Mouse (Mus musculus) hindbrain, embryonic 10.5 days (tissue): Measurements from ENCODE around the gene Ano6. TPM values are rescaled to one million over a fixed set of nuclear protein-coding genes. Genes with fewer than 3 reads are reported as not detected.
"Not testable (repeated sequence)": the region's sequence is repeated elsewhere in the genome, so short reads cannot be mapped to it uniquely, and the experiment has no call there.

ENCODE experiments used
- DNase-seq: peaks from one replicate; pipeline ENCODE4 v3.0.0-alpha.2; 2017; ENCODE audit warnings: low spot score
- H3K27ac ChIP-seq: fragments of 300-500 bp; sonication (generic); 2 replicates; pipeline ENCODE4 v1.5.1; 2016; ENCODE audit warnings: mild to moderate bottlenecking, moderate library complexity
- H3K27me3 ChIP-seq: fragments of 300-500 bp; sonication (generic); 2 replicates; pipeline ENCODE4 v1.6.1; 2016; ENCODE audit warnings: mild to moderate bottlenecking; ENCODE audit not compliant: poor library complexity, insufficient read depth, severe bottlenecking
- H3K36me3 ChIP-seq: fragments of 300-500 bp; sonication (generic); 2 replicates; pipeline ENCODE4 v1.6.1; 2016; ENCODE audit warnings: mild to moderate bottlenecking, moderate library complexity
- H3K4me1 ChIP-seq: fragments of 300-500 bp; sonication (generic); replicated peaks from 2 replicates; pipeline ENCODE4 v1.6.1; 2016; ENCODE audit warnings: mild to moderate bottlenecking
- H3K4me3 ChIP-seq: fragments of 300-500 bp; sonication (generic); 2 replicates; pipeline ENCODE4 v1.5.1; 2016; ENCODE audit warnings: mild to moderate bottlenecking, moderate library complexity
- H3K9me3 ChIP-seq: fragments of 300-500 bp; sonication (generic); 2 replicates; pipeline ENCODE4 v1.6.1; 2016; ENCODE audit warnings: mild to moderate bottlenecking, moderate library complexity
- WGBS: fragments of 180-500 bp; shearing (Covaris S2); methylation state at CpG from one replicate; pipeline ENCODE4 v1.1.7; 2016; 5-methylcytosine and 5-hydroxymethylcytosine counted together
- polyA plus RNA-seq: library from polyadenylated mRNA; unstranded; fragments of >200 nt; fragmentation: Nextera tagmentation; extraction: Ambion mirVana; gene quantifications from 2 replicates; pipeline ENCODE4 v1.2.1, GENCODE M21; 2016

Gene Ano6
- polyA plus RNA-seq, 1 experiment from 2014 or later, result 31.1 TPM

DNA sequence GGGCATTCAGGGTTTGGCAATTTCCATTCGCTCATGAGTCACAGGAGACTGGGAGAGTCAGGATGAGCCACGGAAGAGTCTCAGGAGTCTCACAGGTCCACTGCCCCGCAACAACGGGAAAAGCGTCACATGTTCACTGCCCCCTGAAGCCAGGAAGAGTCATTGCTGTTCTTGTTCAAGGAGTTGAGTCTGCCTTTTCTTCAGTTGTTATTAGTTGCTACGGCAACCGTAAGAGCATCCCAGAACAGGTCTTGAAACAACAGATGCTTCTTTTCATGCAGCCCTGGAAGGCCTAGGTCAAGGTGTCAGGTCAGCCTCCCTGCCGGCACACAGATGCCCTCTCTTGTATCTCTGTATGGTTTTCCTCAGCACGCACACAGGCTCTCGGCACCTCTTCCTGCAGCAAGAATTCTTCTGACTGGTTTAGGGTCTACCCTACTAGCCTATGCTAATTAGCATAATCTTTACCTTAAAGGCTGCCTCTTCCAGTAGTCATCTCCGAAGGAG lies 36.9 kb downstream of the Ano6 start:
- peak; percentile 81 for DNase-seq
- WGBS, result 15% methylated on average over 11 of the region's 11 CpGs
- Histone ChIP-seq H3K36me3 (peaks cover 7% of the 10 kb centered on the region), H3K27me3 (0 out of 2 replicates have a peak, but pooled peaks cover 4% of the 10 kb centered on the region), H3K4me3 (0 out of 2 replicates have a peak overlapping the region, but pooled peaks have one; percentile 1), H3K9me3 (no peaks in the 10 kb centered on the region), H3K27ac (peak overlapping the region; percentile 75), H3K4me1 (peaks cover 53% of the 10 kb centered on the region)

DNA sequence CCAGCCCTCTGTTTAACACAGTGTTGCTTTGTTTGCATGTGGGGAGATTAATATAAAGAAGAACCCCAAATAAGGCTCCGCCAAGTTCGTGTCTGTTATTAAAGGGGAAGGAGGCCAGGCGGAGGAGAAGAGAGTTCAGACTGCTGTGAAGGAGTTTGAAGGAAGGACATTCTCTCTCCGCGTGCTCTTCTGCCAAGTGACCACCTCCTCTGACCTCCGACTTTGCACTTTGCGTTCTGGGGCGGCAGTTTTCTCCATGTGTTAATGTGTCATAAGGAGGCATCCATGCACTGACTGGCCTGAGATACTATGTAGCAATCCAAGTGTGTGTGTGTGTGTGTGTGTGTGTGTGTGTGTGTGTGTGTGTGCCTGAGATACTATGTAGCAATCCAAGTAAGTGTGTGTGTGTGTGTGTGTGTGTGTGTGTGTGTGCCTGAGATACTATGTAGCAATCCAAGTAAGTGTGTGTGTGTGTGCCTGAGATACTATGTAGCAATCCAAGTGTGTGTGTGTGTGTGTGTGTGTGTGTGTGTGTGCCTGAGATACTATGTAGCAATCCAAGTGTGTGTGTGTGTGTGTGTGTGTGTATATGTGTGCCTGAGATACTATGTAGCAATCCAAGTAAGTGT lies 37.5 kb downstream of the Ano6 start:
- peak overlapping the region; percentile 79 for H3K27ac ChIP-seq
- 0 out of 2 replicates have a peak overlapping the region, but pooled peaks have one; percentile 1 for H3K4me3 ChIP-seq
- H3K27me3 ChIP-seq, DNase-seq, H3K36me3 ChIP-seq, H3K9me3 ChIP-seq: not testable (repeated sequence)
- WGBS, result 30% methylated on average over 8 of the region's 8 CpGs
- peaks cover 53% of the 10 kb centered on the region for H3K4me1 ChIP-seq

GRCm38 (mm10) chr15:95828647-95829254 lies 38.1 kb downstream of the Ano6 start:
- no peak overlapping the region for H3K4me3 ChIP-seq
- H3K9me3 ChIP-seq, result no peaks in the 10 kb centered on the region
- peak; percentile 25 for DNase-seq
- WGBS, result 51% methylated on average over 10 of the region's 10 CpGs
- 0 out of 2 replicates have a peak, but pooled peaks cover 4% of the 10 kb centered on the region for H3K27me3 ChIP-seq
- peaks cover 7% of the 10 kb centered on the region for H3K36me3 ChIP-seq
- H3K27ac ChIP-seq, result peak overlapping the region; percentile 79
- H3K4me1 ChIP-seq, result peaks cover 51% of the 10 kb centered on the region

DNA sequence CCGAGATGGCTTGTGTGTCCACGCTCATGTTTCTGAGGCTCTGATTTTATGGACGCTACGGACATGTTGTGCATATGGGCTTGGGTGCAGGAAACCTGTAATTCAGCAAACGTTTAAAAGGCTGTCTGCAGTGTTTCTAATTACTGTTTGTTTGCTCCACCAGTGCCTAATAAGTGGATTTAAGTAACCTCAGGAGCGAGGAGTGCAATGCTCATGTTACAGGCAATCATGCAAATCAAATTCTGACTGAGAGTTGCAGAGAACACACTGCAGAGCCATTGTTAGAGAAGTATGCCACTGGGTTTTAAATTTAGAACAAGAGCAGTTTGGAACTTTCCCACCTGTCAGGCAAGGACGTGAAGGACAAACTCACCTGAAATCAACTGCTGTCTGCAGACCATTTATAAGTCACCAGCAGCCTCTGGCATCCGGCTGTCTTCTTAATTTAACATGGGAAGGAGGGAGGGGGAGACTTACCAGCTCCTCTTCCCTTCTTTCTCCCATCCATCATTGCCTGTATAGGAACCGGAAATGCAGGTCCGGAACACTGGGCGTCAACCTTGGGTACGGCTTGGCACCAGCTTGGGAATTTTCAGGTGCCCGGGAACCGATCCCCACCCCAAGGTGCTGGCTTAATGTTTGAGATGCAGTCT lies 39.0 kb downstream of the Ano6 start:
- Histone ChIP-seq H3K4me1 (peaks cover 47% of the 10 kb centered on the region), H3K4me3 (no peak overlapping the region)
- no peak for DNase-seq

GRCm38 (mm10) chr15:95830206-95830560 lies 39.5 kb downstream of the Ano6 start:
- no peak for DNase-seq

More for the DNA sequence above, 39.0 kb downstream of the Ano6 start:
- WGBS, result 66% methylated on average over 14 of the region's 14 CpGs
- 0 out of 2 replicates have a peak, but pooled peaks cover 4% of the 10 kb centered on the region for H3K27me3 ChIP-seq
- H3K27ac ChIP-seq, result peak overlapping the region; percentile 79
- H3K9me3 ChIP-seq, result no peaks in the 10 kb centered on the region
- peaks cover 6% of the 10 kb centered on the region for H3K36me3 ChIP-seq

DNA sequence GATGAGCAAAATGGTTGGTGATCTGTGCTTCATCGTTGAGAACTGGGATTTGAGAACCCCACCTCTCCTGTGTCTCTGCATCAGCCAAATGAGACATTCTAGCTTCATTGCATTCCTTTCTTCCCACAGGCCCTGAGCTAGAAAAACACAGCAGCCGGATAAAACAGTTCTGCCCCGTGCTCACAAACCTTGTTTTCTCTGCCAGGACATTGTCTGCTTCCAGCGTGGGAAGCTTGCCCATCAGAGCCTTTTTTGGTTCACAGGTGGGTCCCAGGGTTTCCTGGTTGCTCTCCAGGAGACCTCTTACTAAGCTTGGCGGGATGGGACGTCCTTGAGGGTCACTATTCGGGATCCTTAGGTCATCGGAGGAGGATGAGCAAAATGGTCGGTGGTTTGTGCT lies 42.6 kb downstream of the Ano6 start:
- no peak overlapping the region for H3K4me3 ChIP-seq
- peaks cover 41% of the 10 kb centered on the region for H3K4me1 ChIP-seq
- H3K9me3 ChIP-seq, result no peaks in the 10 kb centered on the region
- 85% methylated on average over 9 of the region's 9 CpGs for WGBS
- H3K27me3 ChIP-seq, result 0 out of 2 replicates have a peak, but pooled peaks cover 4% of the 10 kb centered on the region
- no peak overlapping the region for H3K27ac ChIP-seq
- DNase-seq, result no peak
- no peaks in the 10 kb centered on the region for H3K36me3 ChIP-seq

More at GRCm38 (mm10) chr15:95830206-95830560, 39.5 kb downstream of the Ano6 start:
- H3K9me3 ChIP-seq, result no peaks in the 10 kb centered on the region
- 57% methylated on average over 12 of the region's 12 CpGs for WGBS
- H3K4me1 ChIP-seq, result peaks cover 47% of the 10 kb centered on the region
- no peak overlapping the region for H3K4me3 ChIP-seq
- peaks cover 1% of the 10 kb centered on the region for H3K36me3 ChIP-seq
- H3K27ac ChIP-seq, result peak overlapping the region; percentile 79
- H3K27me3 ChIP-seq, result 0 out of 2 replicates have a peak, but pooled peaks cover 4% of the 10 kb centered on the region

- no peaks in the 10 kb centered on the region for H3K36me3 ChIP-seq
- WGBS, result 64% methylated on average over 4 of the region's 4 CpGs
Measured at GRCm38 (mm10) chr15:95836077-95836476, 45.4 kb downstream of the Ano6 start.

DNA sequence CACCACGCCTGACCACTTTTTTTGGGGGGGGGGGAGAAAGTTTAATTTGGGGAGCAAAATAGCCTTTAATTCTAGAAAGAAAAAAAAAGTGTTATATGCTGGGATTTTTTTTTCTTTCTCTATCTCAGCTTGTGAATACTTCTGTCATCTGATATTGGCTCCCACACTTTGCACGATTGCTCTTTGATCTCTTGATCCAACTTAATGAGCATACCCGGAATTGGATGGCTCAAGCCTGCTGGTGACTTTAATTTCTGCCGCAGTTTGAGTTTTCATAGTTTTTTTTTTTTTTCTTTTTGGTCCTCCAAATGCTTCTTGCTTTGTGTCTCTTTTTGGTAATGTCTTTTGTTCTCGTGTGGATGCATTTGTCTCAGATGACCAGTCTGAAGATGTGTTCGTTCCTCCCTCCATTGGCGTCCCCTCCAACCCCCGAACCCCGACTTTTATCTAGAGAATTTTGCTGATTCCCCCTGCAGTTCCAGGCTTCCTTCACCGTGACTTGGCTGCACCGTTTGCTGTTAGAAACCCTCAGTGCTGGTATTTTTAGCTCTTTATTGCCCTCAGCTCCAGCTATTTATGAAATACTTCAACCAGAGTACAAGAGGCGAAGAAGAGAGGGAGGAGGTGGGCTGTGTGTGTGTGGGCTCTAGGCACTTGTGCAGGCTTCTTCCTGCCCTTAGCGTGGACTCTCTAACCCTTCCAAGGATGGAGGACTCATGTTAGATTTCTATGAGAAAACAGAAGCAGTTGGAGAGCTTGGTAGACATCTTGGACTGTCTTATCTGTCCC lies 46.2 kb downstream of the Ano6 start:
- no peak overlapping the region for H3K4me3 ChIP-seq
- no peak overlapping the region for H3K27ac ChIP-seq
- 64% methylated on average over 13 of the region's 13 CpGs for WGBS
- peaks cover 34% of the 10 kb centered on the region for H3K4me1 ChIP-seq
- H3K36me3 ChIP-seq, result no peaks in the 10 kb centered on the region
- H3K9me3 ChIP-seq, result no peaks in the 10 kb centered on the region
- DNase-seq, result no peak
- no peaks in the 10 kb centered on the region for H3K27me3 ChIP-seq

More at GRCm38 (mm10) chr15:95836077-95836476, 45.4 kb downstream of the Ano6 start:
- H3K4me3 ChIP-seq, result no peak overlapping the region
- H3K27me3 ChIP-seq, result no peaks in the 10 kb centered on the region
- H3K4me1 ChIP-seq, result peaks cover 34% of the 10 kb centered on the region
- no peak for DNase-seq
- no peaks in the 10 kb centered on the region for H3K9me3 ChIP-seq
- H3K27ac ChIP-seq, result no peak overlapping the region

GRCm38 (mm10) chr15:95837570-95837969 lies 46.9 kb downstream of the Ano6 start:
- Histone ChIP-seq H3K27ac (0 out of 2 replicates have a peak overlapping the region, but pooled peaks have one; percentile 45), H3K9me3 (no peaks in the 10 kb centered on the region), H3K4me3 (no peak overlapping the region), H3K36me3 (no peaks in the 10 kb centered on the region), H3K4me1 (peaks cover 37% of the 10 kb centered on the region), H3K27me3 (no peaks in the 10 kb centered on the region)
- no peak for DNase-seq
- 76% methylated on average over 1 of the region's 1 CpGs for WGBS

- WGBS, result 74% methylated on average over 11 of the region's 11 CpGs
Measured at GRCm38 (mm10) chr15:95838171-95839020, 47.8 kb downstream of the Ano6 start.

GRCm38 (mm10) chr15:95839789-95840188 lies 49.1 kb downstream of the Ano6 start:
- Histone ChIP-seq H3K27me3 (no peaks in the 10 kb centered on the region), H3K4me1 (peaks cover 53% of the 10 kb centered on the region), H3K4me3 (no peak overlapping the region), H3K36me3 (no peaks in the 10 kb centered on the region), H3K9me3 (no peaks in the 10 kb centered on the region), H3K27ac (no peak overlapping the region)
- DNase-seq, result no peak
- WGBS, result 75% methylated on average over 3 of the region's 3 CpGs

More at GRCm38 (mm10) chr15:95838171-95839020, 47.8 kb downstream of the Ano6 start:
- no peaks in the 10 kb centered on the region for H3K36me3 ChIP-seq
- H3K9me3 ChIP-seq, result no peaks in the 10 kb centered on the region
- H3K4me1 ChIP-seq, result peaks cover 41% of the 10 kb centered on the region
- no peak overlapping the region for H3K27ac ChIP-seq
- no peaks in the 10 kb centered on the region for H3K27me3 ChIP-seq
- no peak overlapping the region for H3K4me3 ChIP-seq
- DNase-seq, result no peak
